Mouse (Mus musculus) stomach, postnatal 0 days (tissue): Measurements from ENCODE around the gene Ttc16. TPM values are rescaled to one million over a fixed set of nuclear protein-coding genes. Genes with fewer than 3 reads are reported as not detected.

Experiments
- ATAC-seq: fragments of 200-750 bp; cut with Nextera tagmentation; 2 replicates; pipeline ENCODE4 v1.8.0; 2017; ENCODE audit not compliant: low FRiP score, low TSS enrichment
- DNase-seq: peaks from one replicate; pipeline ENCODE4 v3.0.0-alpha.2; 2016; ENCODE audit warnings: low spot score
- H3K27ac ChIP-seq: fragments of 300-500 bp; sonication (generic); replicated peaks from 2 replicates; pipeline ENCODE4 v1.5.1; 2014; ENCODE audit warnings: mild to moderate bottlenecking, control low read depth
- H3K27me3 ChIP-seq: fragments of 300-500 bp; sonication (generic); 2 replicates; pipeline ENCODE4 v1.6.1; 2014; ENCODE audit warnings: low read length; ENCODE audit not compliant: control insufficient read depth, insufficient read depth
- H3K36me3 ChIP-seq: fragments of 300-500 bp; sonication (generic); 2 replicates; pipeline ENCODE4 v1.6.1; 2014; ENCODE audit warnings: low read length, mixed read lengths; ENCODE audit not compliant: control insufficient read depth, insufficient read depth
- H3K4me1 ChIP-seq: fragments of 300-500 bp; sonication (generic); replicated peaks from 2 replicates; pipeline ENCODE4 v1.6.1; 2014; ENCODE audit warnings: antibody characterized with exemption; ENCODE audit not compliant: control insufficient read depth, insufficient read depth
- H3K4me2 ChIP-seq: fragments of 300-500 bp; sonication (generic); replicated peaks from 2 replicates; pipeline ENCODE4 v1.6.1; 2014; ENCODE audit warnings: low read depth, mild to moderate bottlenecking, control low read depth, moderate library complexity
- H3K4me3 ChIP-seq: fragments of 300-500 bp; sonication (generic); 2 replicates; pipeline ENCODE4 v1.5.1; 2014; ENCODE audit warnings: low read depth, low read length, control low read depth
- H3K9ac ChIP-seq: fragments of 300-500 bp; sonication (generic); 2 replicates; pipeline ENCODE4 v1.6.1; 2014; ENCODE audit warnings: mild to moderate bottlenecking, low read length, control low read depth, mixed read lengths
- H3K9me3 ChIP-seq: fragments of 300-500 bp; sonication (generic); 2 replicates; pipeline ENCODE4 v1.6.1; 2016; ENCODE audit warnings: low read length; ENCODE audit not compliant: control insufficient read depth
- CTCF ChIP-seq: IDR thresholded peaks from 2 replicates; pipeline ENCODE4 v1.5.1; 2016; ENCODE audit warnings: antibody characterized with exemption, low read depth, mild to moderate bottlenecking, moderate library complexity
- EP300 ChIP-seq: optimal IDR thresholded peaks from 2 replicates; pipeline ENCODE3; 2016; ENCODE audit warnings: antibody characterized with exemption
- WGBS: fragments of 180-500 bp; shearing (Covaris S2); extraction: QIAGEN DNeasy Blood & Tissue Kit; methylation state at CpG from one replicate; pipeline ENCODE4 v1.1.7; 2014; 5-methylcytosine and 5-hydroxymethylcytosine counted together
- polyA plus RNA-seq: library from polyadenylated mRNA; unstranded; fragments of >200 nt; fragmentation: Nextera tagmentation; extraction: Ambion mirVana; gene quantifications from 2 replicates; pipeline ENCODE4 v1.2.1, GENCODE M21; 2015

Ttc16 gene
- polyA plus RNA-seq, 1 experiment from 2014 or later: 0.06 TPM

DNA sequence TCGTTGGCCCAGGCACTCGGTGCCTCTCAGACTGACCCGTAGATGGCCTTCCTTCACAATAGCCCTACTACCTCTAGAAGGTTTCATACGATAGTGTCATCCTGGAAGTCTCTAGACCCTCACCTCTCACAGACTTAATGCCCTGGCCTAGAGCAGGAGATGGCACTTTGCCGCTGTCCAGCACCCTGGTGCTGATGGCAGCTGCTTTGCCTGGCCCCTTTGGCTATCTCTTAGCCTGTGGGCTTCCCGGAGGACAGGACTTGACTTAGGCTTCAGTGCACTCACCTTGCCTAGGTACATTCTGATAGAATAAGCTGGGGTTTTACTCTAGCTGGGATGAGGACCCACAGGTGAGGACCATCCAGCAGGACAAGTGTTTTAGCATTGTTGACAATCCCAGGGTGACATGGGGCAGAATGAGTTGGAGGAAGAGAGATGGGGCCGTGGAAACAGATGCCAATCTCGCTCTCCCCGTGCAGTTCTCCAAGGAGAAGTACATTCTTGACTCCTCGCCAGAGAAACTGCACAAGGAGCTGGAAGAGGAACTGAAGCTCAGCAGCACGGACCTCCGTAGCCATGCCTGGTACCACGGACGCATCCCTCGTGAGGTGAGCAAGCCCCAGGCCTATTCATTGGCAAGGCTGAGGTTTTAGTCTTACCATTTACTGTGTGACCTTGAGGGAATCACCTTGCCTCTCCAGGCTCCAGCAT is 31.0 kb downstream of the Ttc16 start:
- no peak overlapping the region for H3K9ac ChIP-seq
- peaks cover 8% of the 10 kb centered on the region; the same call in 1 of the 2 replicates for H3K27me3 ChIP-seq
- H3K4me2 ChIP-seq: no peak overlapping the region
- H3K9me3 ChIP-seq: no peaks in the 10 kb centered on the region
- DNase-seq (no peak), ATAC-seq (no peak)
- peaks cover 6% of the 10 kb centered on the region; the same call in 1 of the 2 replicates for H3K4me1 ChIP-seq
- no peak overlapping the region for H3K4me3 ChIP-seq
- H3K36me3 ChIP-seq: no peaks in the 10 kb centered on the region
- 67% methylated on average over 15 of the region's 15 CpGs for WGBS
- H3K27ac ChIP-seq: no peak overlapping the region
- TF ChIP-seq EP300 (no peak), CTCF (no peak)

- no peak overlapping the region; the same call in 1 of the 2 replicates for H3K4me2 ChIP-seq
- H3K9me3 ChIP-seq: no peaks in the 10 kb centered on the region
- H3K36me3 ChIP-seq: no peaks in the 10 kb centered on the region
- peaks cover 8% of the 10 kb centered on the region; the same call in 1 of the 2 replicates for H3K27me3 ChIP-seq
- no peak overlapping the region for H3K27ac ChIP-seq
- TF ChIP-seq CTCF (no peak), EP300 (no peak)
- WGBS: 16% methylated on average over 18 of the region's 18 CpGs
- peaks cover 6% of the 10 kb centered on the region; the same call in 1 of the 2 replicates for H3K4me1 ChIP-seq
- no peak for DNase-seq
- H3K9ac ChIP-seq: no peak overlapping the region
- ATAC-seq: peak; percentile 34; the same call in 1 of the 2 replicates
- peak overlapping the region; percentile 44 for H3K4me3 ChIP-seq
Observed at GRCm38 (mm10) chr2:32742173-32742531, 33.3 kb downstream of the Ttc16 start.

GRCm38 (mm10) chr2:32741273-32742172 is 33.9 kb downstream of the Ttc16 start:
- H3K36me3 ChIP-seq: no peaks in the 10 kb centered on the region
- TF ChIP-seq EP300: no peak
- no peak for TF ChIP-seq CTCF
- no peak overlapping the region for H3K27ac ChIP-seq
- H3K9ac ChIP-seq: peak overlapping the region; percentile 48
- DNase-seq: peak; percentile 49
- peaks cover 8% of the 10 kb centered on the region; the same call in 1 of the 2 replicates for H3K27me3 ChIP-seq
- peak; percentile 38 for ATAC-seq
- WGBS: 7% methylated on average over 51 of the region's 58 CpGs
- H3K4me2 ChIP-seq: peak overlapping the region; percentile 78
- H3K4me3 ChIP-seq: peak overlapping the region; percentile 44
- no peaks in the 10 kb centered on the region for H3K9me3 ChIP-seq
- peaks cover 6% of the 10 kb centered on the region; the same call in 1 of the 2 replicates for H3K4me1 ChIP-seq

DNA sequence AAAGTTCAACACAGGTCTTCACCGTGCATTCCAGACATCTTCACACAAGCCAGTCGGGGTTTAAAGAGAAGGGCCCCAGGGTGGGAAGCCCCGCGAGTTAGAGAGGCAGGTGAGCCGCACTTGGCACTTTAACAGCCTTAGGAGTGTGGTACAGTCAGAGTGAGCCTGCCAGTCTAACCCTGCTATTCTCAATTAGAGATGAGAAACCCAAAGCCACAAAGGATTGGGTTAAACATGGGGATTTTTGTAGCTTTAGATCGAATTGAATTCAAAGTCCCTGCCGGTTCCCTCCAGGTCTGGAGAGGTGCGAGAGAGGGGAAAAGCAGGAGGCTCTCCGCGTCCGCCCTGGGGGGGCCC is 34.5 kb downstream of the Ttc16 start, which contains the start of gene 6330409D20Rik:
TSS of gene 6330409D20Rik (minus strand) at position 101 of the 357 bp plus-strand sequence.
- peak within 1 kb of the TSS; percentile 48 for H3K9ac ChIP-seq
- H3K4me2 ChIP-seq: peak within 1 kb of the TSS; percentile 78
- ATAC-seq (no peak), DNase-seq (no peak)
- H3K27me3 ChIP-seq: peaks cover 8% of the 10 kb centered on the region; the same call in 1 of the 2 replicates
- H3K36me3 ChIP-seq: no peaks in the 10 kb centered on the region
- peak within 1 kb of the TSS; percentile 44 for H3K4me3 ChIP-seq
- peaks cover 6% of the 10 kb centered on the region; the same call in 1 of the 2 replicates for H3K4me1 ChIP-seq
- WGBS: 18% methylated on average over 11 of the region's 11 CpGs
- TF ChIP-seq CTCF (no peak), EP300 (no peak)
- H3K9me3 ChIP-seq: no peaks in the 10 kb centered on the region
- H3K27ac ChIP-seq: no peak within 1 kb of the TSS

DNA sequence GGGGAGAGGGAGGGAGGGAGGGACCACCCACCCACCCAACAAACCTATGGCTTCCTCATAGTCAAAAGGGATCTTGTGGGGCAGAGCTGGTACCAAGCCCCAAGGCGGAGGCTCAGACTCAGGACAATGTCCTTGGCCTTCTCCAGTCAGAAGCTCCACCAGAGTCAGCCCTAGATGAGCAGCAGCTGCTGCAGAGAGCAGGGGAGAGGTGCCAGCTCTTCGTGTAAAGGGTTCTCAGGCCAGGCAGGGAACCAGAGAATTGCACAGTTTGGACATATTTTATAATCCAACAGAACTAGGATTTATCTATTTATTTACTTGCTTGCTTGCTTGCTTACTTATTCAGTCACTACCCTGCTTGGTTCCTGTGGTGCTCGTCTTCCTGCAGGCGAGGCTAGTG is 36.1 kb downstream of the Ttc16 start:
- ATAC-seq: no peak

More for the DNA sequence above, 36.1 kb downstream of the Ttc16 start:
- H3K36me3 ChIP-seq: no peaks in the 10 kb centered on the region
- WGBS: 61% methylated on average over 4 of the region's 4 CpGs
- H3K9me3 ChIP-seq: no peaks in the 10 kb centered on the region
- no peak overlapping the region for H3K9ac ChIP-seq
- H3K27me3 ChIP-seq: peaks cover 8% of the 10 kb centered on the region; the same call in 1 of the 2 replicates
- no peak for TF ChIP-seq CTCF
- no peak for TF ChIP-seq EP300
- DNase-seq: no peak
- no peak overlapping the region for H3K4me3 ChIP-seq
- no peak overlapping the region for H3K4me2 ChIP-seq
- H3K4me1 ChIP-seq: peaks cover 6% of the 10 kb centered on the region; the same call in 1 of the 2 replicates
- H3K27ac ChIP-seq: no peak overlapping the region
